Mouse (Mus musculus): ENCODE results near the gene March6. TPM values are rescaled to one million over a fixed set of nuclear protein-coding genes. Genes with fewer than 3 reads are reported as not detected.
A peak's percentile ranks its signal among the peaks of the same experiment; 100 is the strongest.

The March6 gene
- polyA plus RNA-seq (2014; fragmentation: Nextera tagmentation; extraction: Ambion mirVana): 21.5 and 42.4 TPM in 2 replicates

GRCm38 (mm10) chr15:31530659-31531445, at the start of gene March6:
March6 (minus strand) TSS chr15:31531053.
- ATAC-seq (ENCODE audit: low FRiP score, low TSS enrichment): peak; percentile 93
- Histone ChIP-seq H3K9ac (ENCODE audit: low read depth, low read length) (peak within 1 kb of the TSS; percentile 95), H3K27me3 (ENCODE audit: control insufficient read depth, insufficient read depth, low read length) (no peaks in the 10 kb centered on the region), H3K4me1 (ENCODE audit: control insufficient read depth, insufficient read depth, low read length) (peaks cover 7% of the 10 kb centered on the region; the same call in 1 of the 2 replicates), H3K4me3 (ENCODE audit: low read length) (peak within 1 kb of the TSS; percentile 73), H3K4me2 (replicated peaks; ENCODE audit: low read depth, low read length) (peak within 1 kb of the TSS; percentile 61), H3K27ac (ENCODE audit: low read depth, low read length) (peak within 1 kb of the TSS; percentile 98), H3K9me3 (ENCODE audit: control insufficient read depth, low read length) (no peaks in the 10 kb centered on the region), H3K36me3 (ENCODE audit: control insufficient read depth, insufficient read depth, low read length) (no peaks in the 10 kb centered on the region)
- WGBS: under 1% methylated on average over 81 of the region's 132 CpGs

GRCm38 (mm10) chr15:31576076-31576475, 45.2 kb upstream of the March6 start:
- H3K4me2 ChIP-seq (replicated peaks; ENCODE audit: low read depth, low read length): no peak overlapping the region
- 61% methylated on average over 5 of the region's 5 CpGs for WGBS

GRCm38 (mm10) chr15:31573692-31574091, 42.8 kb upstream of the March6 start:
- Histone ChIP-seq H3K36me3 (ENCODE audit: control insufficient read depth, insufficient read depth, low read length) (no peaks in the 10 kb centered on the region), H3K9me3 (ENCODE audit: control insufficient read depth, low read length) (no peaks in the 10 kb centered on the region), H3K9ac (ENCODE audit: low read depth, low read length) (no peak overlapping the region), H3K4me1 (ENCODE audit: control insufficient read depth, insufficient read depth, low read length) (no peaks in the 10 kb centered on the region; the same call in 1 of the 2 replicates), H3K4me3 (ENCODE audit: low read length) (no peak overlapping the region), H3K27me3 (ENCODE audit: control insufficient read depth, insufficient read depth, low read length) (no peaks in the 10 kb centered on the region), H3K27ac (ENCODE audit: low read depth, low read length) (no peak overlapping the region), H3K4me2 (replicated peaks; ENCODE audit: low read depth, low read length) (no peak overlapping the region)
- ATAC-seq (ENCODE audit: low FRiP score, low TSS enrichment): no peak

More at GRCm38 (mm10) chr15:31576076-31576475, 45.2 kb upstream of the March6 start:
- no peak overlapping the region for H3K27ac ChIP-seq (ENCODE audit: low read depth, low read length)
- no peaks in the 10 kb centered on the region for H3K27me3 ChIP-seq (ENCODE audit: control insufficient read depth, insufficient read depth, low read length)
- H3K9me3 ChIP-seq (ENCODE audit: control insufficient read depth, low read length): no peaks in the 10 kb centered on the region
- no peaks in the 10 kb centered on the region for H3K36me3 ChIP-seq (ENCODE audit: control insufficient read depth, insufficient read depth, low read length)
- H3K9ac ChIP-seq (ENCODE audit: low read depth, low read length): no peak overlapping the region
- no peaks in the 10 kb centered on the region for H3K4me1 ChIP-seq (ENCODE audit: control insufficient read depth, insufficient read depth, low read length)
- no peak for ATAC-seq (ENCODE audit: low FRiP score, low TSS enrichment)
- no peak overlapping the region for H3K4me3 ChIP-seq (ENCODE audit: low read length)

DNA sequence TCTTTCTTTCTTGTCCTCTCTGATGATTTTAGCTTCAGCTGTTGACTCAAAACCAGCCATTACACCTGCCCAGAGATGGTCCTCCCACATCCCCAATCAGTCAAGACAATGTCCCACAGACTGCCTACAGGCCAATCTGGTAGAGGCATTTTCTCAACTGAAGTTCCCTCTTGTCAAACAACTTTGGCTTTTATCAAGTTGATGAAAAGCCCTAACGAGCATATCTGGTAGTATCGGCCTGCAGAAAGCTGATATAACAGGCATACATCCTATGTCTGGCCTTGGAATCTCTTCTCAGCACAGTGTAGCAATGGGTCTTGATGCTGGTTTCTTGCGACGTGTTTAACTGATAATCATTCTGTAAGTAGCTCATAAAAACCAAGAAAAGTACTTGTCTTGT, 42.4 kb upstream of the March6 start:
- no peak for ATAC-seq (ENCODE audit: low FRiP score, low TSS enrichment)
- peaks cover under 1% of the 10 kb centered on the region; the same call in 1 of the 2 replicates for H3K4me1 ChIP-seq (ENCODE audit: control insufficient read depth, insufficient read depth, low read length)
- H3K9ac ChIP-seq (ENCODE audit: low read depth, low read length): no peak overlapping the region
- no peaks in the 10 kb centered on the region for H3K36me3 ChIP-seq (ENCODE audit: control insufficient read depth, insufficient read depth, low read length)
- H3K27ac ChIP-seq (ENCODE audit: low read depth, low read length): no peak overlapping the region
- H3K4me3 ChIP-seq (ENCODE audit: low read length): no peak overlapping the region
- whole genome bisulfite sequencing: 88% methylated on average over 4 of the region's 4 CpGs
- H3K27me3 ChIP-seq (ENCODE audit: control insufficient read depth, insufficient read depth, low read length): no peaks in the 10 kb centered on the region
- no peaks in the 10 kb centered on the region for H3K9me3 ChIP-seq (ENCODE audit: control insufficient read depth, low read length)
- no peak overlapping the region for H3K4me2 ChIP-seq (replicated peaks; ENCODE audit: low read depth, low read length)

DNA sequence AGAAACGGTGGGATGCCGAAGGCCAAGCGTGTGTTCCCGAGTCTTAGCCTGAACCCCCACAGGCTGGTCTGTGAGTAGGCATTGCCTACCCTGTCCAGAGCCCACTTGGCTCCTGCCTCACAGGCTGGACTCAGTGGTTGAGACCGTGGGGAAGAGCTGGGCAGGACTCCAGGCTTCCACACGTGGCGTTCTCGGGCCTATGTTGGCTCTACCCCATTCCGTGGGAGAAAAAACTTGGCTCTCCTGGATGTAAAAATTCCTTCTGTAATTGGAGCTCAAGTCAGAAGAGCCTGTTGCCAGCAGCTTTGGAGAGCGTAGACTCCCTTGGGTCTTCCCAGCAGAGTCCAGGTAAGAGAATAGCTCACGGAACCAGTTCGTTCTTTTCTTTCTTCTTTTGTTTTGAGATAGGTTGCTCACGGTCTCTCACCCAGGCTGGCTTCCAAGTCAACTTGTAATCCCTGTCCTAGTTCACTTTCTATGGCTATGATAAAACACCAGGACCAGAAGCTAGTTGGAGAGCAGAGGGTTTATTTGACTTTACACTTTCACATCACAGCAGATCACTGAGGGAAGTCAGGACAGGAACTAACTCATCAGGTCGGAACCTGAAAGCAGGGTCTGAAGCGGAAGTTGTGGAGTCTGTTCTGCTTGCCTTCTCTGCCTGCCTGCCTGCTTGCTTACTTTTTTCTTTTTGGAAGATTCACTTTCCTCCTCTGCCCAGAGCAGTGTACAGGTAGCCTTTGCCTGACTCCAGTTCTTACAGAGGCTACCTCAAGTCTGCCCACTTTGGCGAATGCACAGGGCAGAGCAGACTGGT, 41.3 kb upstream of the March6 start:
- ATAC-seq (ENCODE audit: low FRiP score, low TSS enrichment): no peak
- peaks cover 4% of the 10 kb centered on the region; the same call in 1 of the 2 replicates for H3K4me1 ChIP-seq (ENCODE audit: control insufficient read depth, insufficient read depth, low read length)
- 86% methylated on average over 16 of the region's 16 CpGs for WGBS

DNA sequence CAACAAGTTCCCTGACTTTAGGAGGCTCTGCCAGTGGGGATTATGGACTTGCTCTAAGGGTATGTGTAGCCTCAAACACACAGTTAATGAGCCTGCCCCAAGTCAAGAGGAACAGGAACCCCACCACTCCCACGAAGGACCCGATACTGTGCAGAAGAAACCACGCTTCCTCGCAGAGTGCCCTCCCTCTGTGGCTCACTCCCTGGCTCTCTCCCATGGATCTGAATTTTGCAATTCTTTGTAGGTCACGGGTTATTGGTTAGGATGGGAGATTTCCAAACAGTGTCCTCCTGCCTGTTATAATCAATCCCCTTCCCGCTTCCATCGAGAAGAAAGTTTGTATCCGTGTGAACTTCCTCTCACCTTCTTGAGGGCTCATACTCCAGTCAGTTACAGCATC, 40.1 kb upstream of the March6 start:
- Histone ChIP-seq H3K36me3 (ENCODE audit: control insufficient read depth, insufficient read depth, low read length) (no peaks in the 10 kb centered on the region), H3K4me2 (replicated peaks; ENCODE audit: low read depth, low read length) (no peak overlapping the region), H3K9me3 (ENCODE audit: control insufficient read depth, low read length) (no peaks in the 10 kb centered on the region), H3K4me1 (ENCODE audit: control insufficient read depth, insufficient read depth, low read length) (peaks cover 4% of the 10 kb centered on the region; the same call in 1 of the 2 replicates), H3K4me3 (ENCODE audit: low read length) (no peak overlapping the region), H3K27me3 (ENCODE audit: control insufficient read depth, insufficient read depth, low read length) (no peaks in the 10 kb centered on the region), H3K27ac (ENCODE audit: low read depth, low read length) (no peak overlapping the region), H3K9ac (ENCODE audit: low read depth, low read length) (no peak overlapping the region)
- ATAC-seq (ENCODE audit: low FRiP score, low TSS enrichment): no peak
- WGBS: 84% methylated on average over 8 of the region's 8 CpGs

More for the DNA sequence above, 41.3 kb upstream of the March6 start:
- Histone ChIP-seq H3K9me3 (ENCODE audit: control insufficient read depth, low read length) (no peaks in the 10 kb centered on the region), H3K36me3 (ENCODE audit: control insufficient read depth, insufficient read depth, low read length) (no peaks in the 10 kb centered on the region), H3K9ac (ENCODE audit: low read depth, low read length) (no peak overlapping the region), H3K4me3 (ENCODE audit: low read length) (no peak overlapping the region), H3K4me2 (replicated peaks; ENCODE audit: low read depth, low read length) (no peak overlapping the region), H3K27ac (ENCODE audit: low read depth, low read length) (no peak overlapping the region), H3K27me3 (ENCODE audit: control insufficient read depth, insufficient read depth, low read length) (no peaks in the 10 kb centered on the region)

- Histone ChIP-seq H3K36me3 (ENCODE audit: control insufficient read depth, insufficient read depth, low read length) (no peaks in the 10 kb centered on the region), H3K27me3 (ENCODE audit: control insufficient read depth, insufficient read depth, low read length) (no peaks in the 10 kb centered on the region), H3K4me1 (ENCODE audit: control insufficient read depth, insufficient read depth, low read length) (peaks cover 4% of the 10 kb centered on the region; the same call in 1 of the 2 replicates), H3K4me3 (ENCODE audit: low read length) (no peak overlapping the region), H3K9ac (ENCODE audit: low read depth, low read length) (no peak overlapping the region), H3K4me2 (replicated peaks; ENCODE audit: low read depth, low read length) (no peak overlapping the region), H3K27ac (ENCODE audit: low read depth, low read length) (no peak overlapping the region), H3K9me3 (ENCODE audit: control insufficient read depth, low read length) (no peaks in the 10 kb centered on the region)
- WGBS: 61% methylated on average over 9 of the region's 9 CpGs
- ATAC-seq (ENCODE audit: low FRiP score, low TSS enrichment): no peak; the same call in 1 of the 2 replicates
Observed at GRCm38 (mm10) chr15:31569325-31570022, 38.6 kb upstream of the March6 start.

GRCm38 (mm10) chr15:31568581-31568996, 37.7 kb upstream of the March6 start:
- 12% methylated on average over 12 of the region's 12 CpGs for WGBS
- Histone ChIP-seq H3K9ac (ENCODE audit: low read depth, low read length) (0 out of 2 replicates have a peak overlapping the region, but pooled peaks have one; percentile 18), H3K27ac (ENCODE audit: low read depth, low read length) (no peak overlapping the region), H3K4me1 (ENCODE audit: control insufficient read depth, insufficient read depth, low read length) (peaks cover 7% of the 10 kb centered on the region; the same call in 1 of the 2 replicates), H3K9me3 (ENCODE audit: control insufficient read depth, low read length) (no peaks in the 10 kb centered on the region), H3K27me3 (ENCODE audit: control insufficient read depth, insufficient read depth, low read length) (no peaks in the 10 kb centered on the region), H3K36me3 (ENCODE audit: control insufficient read depth, insufficient read depth, low read length) (no peaks in the 10 kb centered on the region), H3K4me3 (ENCODE audit: low read length) (no peak overlapping the region), H3K4me2 (replicated peaks; ENCODE audit: low read depth, low read length) (peak overlapping the region; percentile 33)
- ATAC-seq (ENCODE audit: low FRiP score, low TSS enrichment): peak; percentile 86
